In genomic region chr8:128338951-128339350, GRCm38 (mm10) we compare ENCODE assay signal across 25 mouse cellular contexts. TPM values are rescaled to one million over a fixed set of nuclear protein-coding genes. Genes with fewer than 3 reads are reported as not detected.
DNase-seq lines count a peak whose midpoint lies in the region; ATAC-seq and TF ChIP-seq lines count a peak whose summit lies in the region.
"Had no signal": no experiment of that assay in that cellular context is flagged by ENCODE, and none has a peak within 500 bp of the region (broad histone marks: within the 10 kb centered on the region; RNA-seq: fewer than 3 reads in every experiment).

No protein-coding gene starts in this region.

- no peak for TF ChIP-seq CTCF in heart, adult 2 months (IDR thresholded peaks at IDR 0.05)
- no peak for TF ChIP-seq CTCF in heart, postnatal 0 days (IDR thresholded peaks at IDR 0.05; ENCODE audit: low read depth)
- TF ChIP-seq CTCF in liver, adult 2 months (IDR thresholded peaks at IDR 0.05; ENCODE audit: low read depth, low read length) = no peak

- H3K27ac ChIP-seq in heart, embryonic 14.5 days (replicated peaks in 1 of 2; ENCODE audit: control insufficient read depth in 1 of 2, insufficient read depth in 1 of 2, low read depth in 2 of 2, low read length in 2 of 2) = peak overlapping the region; percentile 62 to 77
- H3K27ac ChIP-seq in heart, adult 2 months = no peak overlapping the region
- H3K27ac ChIP-seq in heart, postnatal 0 days (ENCODE audit: low read depth) = peak overlapping the region; percentile 70
- no peak overlapping the region for H3K27ac ChIP-seq in heart, embryonic 10.5 days
- peak overlapping the region; percentile 99 for H3K27ac ChIP-seq in liver, adult 2 months (replicated peaks; ENCODE audit: insufficient read depth, low read depth, low read length)
- H3K27ac ChIP-seq in liver, embryonic 12.5 days = no peak overlapping the region
- H3K27ac ChIP-seq: embryonic facial prominence, embryonic 12.5 days; embryonic facial prominence, embryonic 15.5 days; gastrocnemius, adult 2 months; hindbrain, embryonic 12.5 days; hindbrain, embryonic 15.5 days had no signal

- no peak overlapping the region for H3K9ac ChIP-seq in heart, embryonic 14.5 days (ENCODE audit: low read length)
- no peak overlapping the region for H3K9ac ChIP-seq in heart, adult 2 months (ENCODE audit: low read depth, low read length)
- H3K9ac ChIP-seq in heart, postnatal 0 days (replicated peaks; ENCODE audit: low read depth, low read length) = no peak overlapping the region
- peak overlapping the region; percentile 32; the same call in 1 of the 2 replicates for H3K9ac ChIP-seq in liver, adult 2 months (ENCODE audit: low read depth, low read length)
- H3K9ac ChIP-seq in liver, embryonic 12.5 days = no peak overlapping the region
- H3K9ac ChIP-seq: embryonic facial prominence, embryonic 12.5 days; embryonic facial prominence, embryonic 15.5 days; forebrain, postnatal 0 days; hindbrain, embryonic 12.5 days; hindbrain, embryonic 15.5 days had no signal

- TF ChIP-seq POLR2A in heart, adult 2 months (IDR thresholded peaks at IDR 0.05; ENCODE audit: insufficient read depth, low read depth, low read length) = no peak
- TF ChIP-seq POLR2A in liver, adult 2 months (IDR thresholded peaks at IDR 0.05; ENCODE audit: extremely low read depth, insufficient read depth, low read length) = no peak

- intact Hi-C loops in heart, adult 2 months (cut with DNase I) = no loop called here

- no peaks in the 10 kb centered on the region for H3K9me3 ChIP-seq in heart, embryonic 14.5 days (ENCODE audit: control insufficient read depth, low read length)
- H3K9me3 ChIP-seq in heart, postnatal 0 days (replicated peaks; ENCODE audit: control insufficient read depth, low read length) = no peaks in the 10 kb centered on the region
- no peaks in the 10 kb centered on the region for H3K9me3 ChIP-seq in heart, embryonic 10.5 days
- no peaks in the 10 kb centered on the region for H3K9me3 ChIP-seq in liver, embryonic 12.5 days (replicated peaks)
- H3K9me3 ChIP-seq: embryonic facial prominence, embryonic 12.5 days; embryonic facial prominence, embryonic 15.5 days; hindbrain, embryonic 12.5 days; hindbrain, embryonic 15.5 days had no signal

- peaks cover 11 to 21% of the 10 kb centered on the region in 2 experiments for H3K4me1 ChIP-seq in heart, embryonic 14.5 days (ENCODE audit: control insufficient read depth in 2 of 2, insufficient read depth in 2 of 2, low read length in 2 of 2)
- H3K4me1 ChIP-seq in heart, adult 2 months (ENCODE audit: control insufficient read depth, insufficient read depth, low read length) = no peaks in the 10 kb centered on the region; the same call in 1 of the 2 replicates
- peaks cover 10% of the 10 kb centered on the region; the same call in 1 of the 2 replicates for H3K4me1 ChIP-seq in heart, postnatal 0 days (ENCODE audit: control insufficient read depth, insufficient read depth)
- H3K4me1 ChIP-seq in heart, embryonic 10.5 days = peaks cover 6% of the 10 kb centered on the region; the same call in 1 of the 2 replicates
- H3K4me1 ChIP-seq in liver, adult 2 months (ENCODE audit: control insufficient read depth, insufficient read depth, low read length) = peaks cover 20% of the 10 kb centered on the region
- H3K4me1 ChIP-seq in liver, embryonic 12.5 days = no peaks in the 10 kb centered on the region
- H3K4me1 ChIP-seq: embryonic facial prominence, embryonic 12.5 days; embryonic facial prominence, embryonic 15.5 days; hindbrain, embryonic 12.5 days; hindbrain, embryonic 15.5 days had no signal

- no peaks in the 10 kb centered on the region for H3K27me3 ChIP-seq in heart, embryonic 14.5 days (ENCODE audit: control insufficient read depth, insufficient read depth, low read length)
- no peaks in the 10 kb centered on the region for H3K27me3 ChIP-seq in heart, adult 2 months (ENCODE audit: control insufficient read depth, insufficient read depth, low read length)
- no peaks in the 10 kb centered on the region for H3K27me3 ChIP-seq in heart, postnatal 0 days (ENCODE audit: control insufficient read depth, insufficient read depth, low read length)
- H3K27me3 ChIP-seq in heart, embryonic 10.5 days (ENCODE audit: insufficient read depth, poor library complexity, severe bottlenecking) = no peaks in the 10 kb centered on the region
- no peaks in the 10 kb centered on the region for H3K27me3 ChIP-seq in liver, adult 2 months (ENCODE audit: control insufficient read depth, insufficient read depth, low read length)
- H3K27me3 ChIP-seq in liver, embryonic 12.5 days (replicated peaks) = no peaks in the 10 kb centered on the region
- H3K27me3 ChIP-seq: embryonic facial prominence, embryonic 12.5 days; embryonic facial prominence, embryonic 15.5 days; hindbrain, embryonic 12.5 days; hindbrain, embryonic 15.5 days had no signal

- no peak for TF ChIP-seq EP300 in heart, adult 2 months (IDR thresholded peaks at IDR 0.05; ENCODE audit: insufficient read depth, low read depth, low read length)
- no peak for TF ChIP-seq EP300 in heart, postnatal 0 days (IDR thresholded peaks at IDR 0.05; ENCODE audit: low read depth)

- H3K36me3 ChIP-seq in heart, embryonic 14.5 days (ENCODE audit: control insufficient read depth, insufficient read depth, low read length) = no peaks in the 10 kb centered on the region
- no peaks in the 10 kb centered on the region for H3K36me3 ChIP-seq in heart, adult 2 months (ENCODE audit: control insufficient read depth, insufficient read depth, low read length)
- no peaks in the 10 kb centered on the region for H3K36me3 ChIP-seq in heart, postnatal 0 days (replicated peaks; ENCODE audit: control insufficient read depth, insufficient read depth, low read length)
- no peaks in the 10 kb centered on the region for H3K36me3 ChIP-seq in heart, embryonic 10.5 days
- H3K36me3 ChIP-seq in liver, adult 2 months (ENCODE audit: control insufficient read depth, insufficient read depth, low read length) = no peaks in the 10 kb centered on the region
- H3K36me3 ChIP-seq in liver, embryonic 12.5 days = no peaks in the 10 kb centered on the region
- H3K36me3 ChIP-seq: embryonic facial prominence, embryonic 12.5 days; embryonic facial prominence, embryonic 15.5 days; hindbrain, embryonic 12.5 days; hindbrain, embryonic 15.5 days had no signal

- no peak for DNase-seq in heart, adult 2 months
- DNase-seq in heart, postnatal 0 days (ENCODE audit: low spot score) = no peak
- no peak for DNase-seq in heart, embryonic 10.5 days (ENCODE audit: low spot score)
- peak; percentile 97 for DNase-seq in liver, adult 2 months (ENCODE audit: extremely low read depth, low read depth, low spot score)
- DNase-seq: adrenal gland, adult 2 months; adrenal gland, postnatal 14 days; cerebellum, adult 11 months; cerebellum, adult 2 months; cerebellum, adult 9-11 months; cerebellum, postnatal 25 days; forebrain, postnatal 0 days; gastrocnemius, adult 2 months; gastrocnemius, postnatal 14 days; heart, adult 18-20 months; heart, postnatal 14 days had no signal

- no peak overlapping the region for H3K4me2 ChIP-seq in heart, embryonic 14.5 days (ENCODE audit: low read length)
- no peak overlapping the region for H3K4me2 ChIP-seq in heart, postnatal 0 days (ENCODE audit: low read depth, low read length)
- no peak overlapping the region for H3K4me2 ChIP-seq in liver, embryonic 12.5 days
- H3K4me2 ChIP-seq: embryonic facial prominence, embryonic 12.5 days; embryonic facial prominence, embryonic 15.5 days; hindbrain, embryonic 12.5 days; hindbrain, embryonic 15.5 days had no signal

- no peak for ATAC-seq in heart, embryonic 14.5 days (ENCODE audit: insufficient number of reproducible peaks, insufficient read depth, low FRiP score, low read depth)
- no peak for ATAC-seq in heart, postnatal 0 days (ENCODE audit: insufficient read depth, low read depth)
- ATAC-seq in liver, embryonic 12.5 days = no peak
- ATAC-seq: CD4-positive, CD25-positive, alpha-beta regulatory T cell, adult 4 months; forebrain, embryonic 14.5 days; forebrain, postnatal 0 days; intestine, postnatal 0 days had no signal

- H3K79me2 ChIP-seq in heart, adult 2 months (replicated peaks; ENCODE audit: control insufficient read depth, insufficient read depth, low read length) = no peaks in the 10 kb centered on the region
- H3K79me2 ChIP-seq in liver, adult 2 months (ENCODE audit: control insufficient read depth, insufficient read depth, low read length) = no peaks in the 10 kb centered on the region

- no peak overlapping the region for H3K4me3 ChIP-seq in heart, embryonic 14.5 days (ENCODE audit: control insufficient read depth in 1 of 2, insufficient read depth in 1 of 2, low read depth in 1 of 2, low read length in 2 of 2)
- no peak overlapping the region for H3K4me3 ChIP-seq in heart, adult 2 months
- no peak overlapping the region for H3K4me3 ChIP-seq in heart, postnatal 0 days (ENCODE audit: low read depth, low read length)
- no peak overlapping the region for H3K4me3 ChIP-seq in heart, embryonic 10.5 days
- H3K4me3 ChIP-seq in liver, adult 2 months (ENCODE audit: insufficient read depth, low read depth, low read length) = no peak overlapping the region
- no peak overlapping the region for H3K4me3 ChIP-seq in liver, embryonic 12.5 days
- H3K4me3 ChIP-seq: embryonic facial prominence, embryonic 12.5 days; embryonic facial prominence, embryonic 15.5 days; gastrocnemius, adult 2 months; hindbrain, embryonic 12.5 days; hindbrain, embryonic 15.5 days had no signal

RNA-seq across cellular contexts. Expression of gene Nrp1, which starts 19.5 kb away (rescaled TPM):
- polyA plus RNA-seq in heart, embryonic 14.5 days (2014; fragmentation: Nextera tagmentation; extraction: Ambion mirVana) = 126 and 127 TPM in 2 replicates
- total RNA-seq in heart, adult 2 months (2021) = 100 to 1,000 TPM; 115 TPM
- polyA plus RNA-seq in heart, adult 2 months (2012; rRNA removed) = 64.5 and 101 TPM in 2 replicates
- total RNA-seq in heart, postnatal 0 days (2014; rRNA removed; ENCODE audit: low replicate concordance) = 122 and 126 TPM in 2 replicates
- polyA plus RNA-seq in heart, postnatal 0 days (2015; fragmentation: Nextera tagmentation; extraction: Ambion mirVana) = 90.5 TPM in 2 replicates
- polyA plus RNA-seq in heart, embryonic 10.5 days (2016; fragmentation: Nextera tagmentation; extraction: Ambion mirVana) = 107 and 120 TPM in 2 replicates
- total RNA-seq in liver, adult 2 months (2014; rRNA removed) = 39.5 and 54.1 TPM in 2 replicates
- 16.5 and 22.2 TPM in 2 replicates for polyA plus RNA-seq in liver, adult 2 months (2012; rRNA removed)
- polyA plus RNA-seq in liver, embryonic 12.5 days (2016; fragmentation: Nextera tagmentation; extraction: Ambion mirVana) = 32.0 and 32.8 TPM in 2 replicates
- total RNA-seq: MEL had no signal

Comparison
In these comparisons a context has a peak if more than half of its experiments do, and no peak if none do; other contexts are left out.
1. H3K27ac ChIP-seq: peak in heart, embryonic 14.5 days (2 of 2), heart, postnatal 0 days (single experiment) and liver, adult 2 months (single experiment); none in heart, adult 2 months (single experiment), heart, embryonic 10.5 days (single experiment) and liver, embryonic 12.5 days (single experiment).